Mouse (Mus musculus) c-Kit-positive CD71-negative TER-119-negative erythroid progenitor cells, embryonic 14.5 days (primary cell): ENCODE data around the gene Hunk.

Experiments
- DNase-seq: peaks from one replicate; pipeline ENCODE4 v3.0.0-alpha.2; 2013; ENCODE audit warnings: low read depth

The Hunk gene

GRCm38 (mm10) chr16:90385688-90386513 lies at the start of gene Hunk:
TSS of gene Hunk (plus strand) at chr16:90386013.
- no peak for DNase-seq

DNA sequence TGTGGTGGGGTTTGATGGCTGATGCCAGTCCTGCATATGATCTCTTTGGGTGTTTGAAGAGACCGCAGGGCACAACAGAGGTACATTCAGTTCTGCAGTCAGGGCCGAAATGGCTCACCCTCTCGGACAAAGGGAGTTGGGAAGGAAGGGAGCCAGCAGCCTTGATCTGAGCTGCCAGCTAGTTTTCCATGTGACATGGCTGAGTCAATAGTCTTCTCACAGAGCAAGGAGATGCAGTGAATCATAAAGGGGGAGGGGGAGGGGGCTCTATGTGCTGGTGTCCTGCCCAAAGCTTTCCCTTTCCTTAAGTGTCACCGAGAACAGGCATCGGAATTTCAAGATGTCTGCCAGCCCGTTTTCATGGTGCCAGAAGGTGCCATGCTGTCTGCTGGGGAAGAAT lies 46.8 kb upstream of the Hunk start:
- DNase-seq: no peak

GRCm38 (mm10) chr16:90341086-90341485 lies 44.7 kb upstream of the Hunk start:
- no peak for DNase-seq

DNA sequence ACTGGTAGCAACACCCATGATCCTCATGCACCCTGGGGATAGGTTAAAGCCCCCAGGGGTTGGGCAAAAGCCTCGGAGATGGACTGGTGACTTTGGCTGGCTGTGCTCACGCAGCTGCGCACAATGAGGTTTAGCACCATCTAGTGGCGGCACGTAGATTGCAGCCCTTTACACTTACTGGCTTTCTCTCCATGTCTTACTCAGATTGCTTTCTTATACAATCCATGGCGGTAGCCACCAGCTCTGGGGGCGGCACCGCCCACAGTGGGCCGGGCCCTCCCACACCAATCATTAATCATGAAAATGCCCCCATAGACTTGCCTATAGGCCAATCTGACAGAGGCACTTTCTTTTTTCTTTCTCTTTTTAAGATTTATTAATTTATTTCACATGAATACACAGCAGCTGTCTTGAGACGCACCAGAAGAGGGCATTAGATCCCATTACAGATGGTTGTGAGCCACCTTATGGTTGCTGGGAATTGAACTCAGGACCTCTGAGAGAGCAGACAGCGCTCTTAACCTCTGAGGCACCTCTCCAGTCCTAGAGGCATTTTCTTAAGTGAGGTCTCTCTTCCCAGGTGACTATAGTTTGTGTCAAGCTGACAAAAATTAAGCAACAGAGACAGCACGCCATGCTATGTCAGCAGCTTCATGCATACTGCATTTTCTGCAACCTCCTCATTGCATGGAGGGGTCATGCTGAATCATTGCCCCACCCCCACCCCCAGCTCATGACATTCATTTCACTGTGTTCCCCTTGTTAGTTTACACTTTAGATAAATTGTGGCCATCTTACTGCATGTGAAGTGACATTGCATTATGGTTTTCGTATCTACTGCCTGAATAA lies 35.9 kb upstream of the Hunk start:
- DNase-seq: no peak

DNA sequence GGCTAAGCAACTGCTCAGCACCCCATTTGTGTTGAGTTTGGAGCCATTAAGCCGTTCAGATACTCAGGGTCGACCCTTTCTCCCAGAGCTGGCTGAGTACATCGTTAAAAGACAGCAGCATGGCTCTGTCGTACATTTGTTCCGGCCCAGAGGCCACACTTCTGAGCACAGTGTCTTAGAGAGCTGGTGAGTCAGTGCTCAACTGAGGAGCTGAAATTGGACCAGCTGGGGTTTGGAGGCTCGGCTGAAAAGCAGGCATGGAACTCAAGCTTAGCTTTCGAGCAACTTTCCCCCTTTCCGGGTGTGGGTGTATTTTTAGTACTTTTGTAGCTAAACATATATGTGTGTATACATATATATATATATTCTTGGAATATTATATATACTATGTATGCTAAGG lies 34.1 kb upstream of the Hunk start:
- DNase-seq: no peak

DNA sequence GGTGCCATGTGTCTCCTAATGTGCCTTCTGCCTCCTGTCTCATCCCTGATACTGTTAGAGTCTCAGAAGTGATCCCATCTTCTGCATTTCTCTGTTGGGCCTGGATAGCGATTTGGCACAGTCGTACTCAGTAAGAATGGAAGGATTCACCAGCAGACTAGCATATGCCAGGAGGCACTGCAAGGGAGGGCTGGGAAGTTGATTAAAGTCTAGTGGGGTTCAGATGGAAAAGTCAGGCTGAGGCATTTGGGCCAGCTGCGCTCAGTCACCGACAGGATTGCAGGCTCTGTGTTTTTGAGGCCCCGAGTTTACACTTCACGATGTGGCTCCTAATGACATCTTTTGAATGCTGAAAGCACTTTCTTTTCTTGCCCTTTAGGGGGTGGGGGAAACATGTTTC lies 33.1 kb upstream of the Hunk start:
- no peak for DNase-seq

DNA sequence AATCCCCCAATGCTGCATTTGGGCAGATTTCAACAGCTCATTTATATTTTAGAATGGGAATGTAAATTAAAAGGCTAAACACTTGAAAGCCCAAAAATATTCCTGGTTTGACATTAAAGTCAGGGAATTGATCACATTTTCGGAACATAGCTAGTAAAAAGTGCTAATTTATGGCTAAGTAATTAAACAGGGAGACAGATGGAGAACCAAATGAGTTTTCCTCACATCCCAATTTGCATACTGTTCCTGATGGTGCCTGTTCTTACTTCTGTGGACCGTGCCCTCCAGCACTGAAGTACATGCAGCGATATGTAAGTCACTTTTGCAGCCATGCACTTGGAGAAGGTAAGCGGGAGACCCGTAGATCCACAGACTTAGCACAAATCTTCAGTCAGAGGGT lies 32.7 kb upstream of the Hunk start:
- no peak for DNase-seq

GRCm38 (mm10) chr16:90359329-90359728 lies 26.5 kb upstream of the Hunk start:
- no peak for DNase-seq

GRCm38 (mm10) chr16:90359750-90360149 lies 26.1 kb upstream of the Hunk start:
- no peak for DNase-seq

GRCm38 (mm10) chr16:90360327-90360726 lies 25.5 kb upstream of the Hunk start:
- no peak for DNase-seq

DNA sequence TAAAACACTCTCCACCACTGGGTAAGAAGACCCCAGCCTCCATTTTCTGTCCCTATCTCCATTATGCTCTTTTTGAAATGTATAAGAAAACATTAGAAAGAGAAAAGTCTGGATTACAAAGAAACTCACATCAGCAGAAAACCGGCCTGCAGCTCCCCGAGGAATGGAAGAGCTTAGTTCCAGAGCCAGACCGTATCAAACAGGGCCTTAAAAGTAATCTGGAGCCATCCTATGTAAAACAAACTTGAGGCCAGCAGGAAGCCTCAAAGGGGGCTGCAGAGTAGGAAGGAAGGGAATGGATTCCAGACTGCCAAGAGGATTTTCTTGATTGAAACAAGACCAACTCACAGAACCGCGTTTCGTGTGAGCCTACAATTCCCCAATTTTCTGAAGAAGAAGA lies 22.9 kb upstream of the Hunk start:
- DNase-seq: no peak

- DNase-seq: peak; percentile 40
These were observed 5.9 kb upstream of the Hunk start for GRCm38 (mm10) chr16:90379897-90380296.

- DNase-seq: no peak
These were observed 4.2 kb upstream of the Hunk start for GRCm38 (mm10) chr16:90381633-90382032.

- no peak for DNase-seq
These were observed 3.0 kb upstream of the Hunk start for GRCm38 (mm10) chr16:90382701-90383280.

- no peak for DNase-seq
These were observed 1.8 kb upstream of the Hunk start for GRCm38 (mm10) chr16:90384058-90384457.

- DNase-seq: no peak
These were observed 967 bp upstream of the Hunk start for GRCm38 (mm10) chr16:90384846-90385245.

- no peak for DNase-seq
These were observed 506 bp upstream of the Hunk start for GRCm38 (mm10) chr16:90385326-90385687.

GRCm38 (mm10) chr16:90386514-90387160 lies 824 bp downstream of the Hunk start:
- no peak for DNase-seq

DNA sequence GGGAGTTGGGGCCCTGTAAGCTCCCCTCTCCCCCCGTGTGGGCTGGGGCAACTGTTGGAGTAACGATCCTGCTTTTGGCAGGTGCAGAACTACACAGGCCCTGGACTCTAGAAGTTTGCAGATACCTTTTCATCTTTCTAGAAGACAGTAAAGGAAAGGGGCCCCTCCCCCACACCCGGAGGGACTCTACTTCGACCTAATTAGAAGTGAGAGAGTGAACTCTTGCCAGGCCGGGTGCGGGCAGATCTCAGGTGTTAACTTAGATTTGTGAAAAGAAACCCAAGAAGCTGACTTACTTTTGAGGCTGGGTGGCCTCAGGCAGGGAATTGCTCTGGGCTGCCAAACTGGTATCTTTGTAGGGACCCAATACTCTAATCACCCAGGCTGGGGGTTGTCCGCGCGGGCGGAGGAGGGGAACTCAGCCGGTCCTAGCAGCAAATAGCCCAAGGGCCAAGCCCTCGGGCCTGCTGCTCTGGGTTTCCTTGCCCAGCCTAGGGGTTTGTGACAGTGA lies 1.4 kb downstream of the Hunk start:
- no peak for DNase-seq

DNA sequence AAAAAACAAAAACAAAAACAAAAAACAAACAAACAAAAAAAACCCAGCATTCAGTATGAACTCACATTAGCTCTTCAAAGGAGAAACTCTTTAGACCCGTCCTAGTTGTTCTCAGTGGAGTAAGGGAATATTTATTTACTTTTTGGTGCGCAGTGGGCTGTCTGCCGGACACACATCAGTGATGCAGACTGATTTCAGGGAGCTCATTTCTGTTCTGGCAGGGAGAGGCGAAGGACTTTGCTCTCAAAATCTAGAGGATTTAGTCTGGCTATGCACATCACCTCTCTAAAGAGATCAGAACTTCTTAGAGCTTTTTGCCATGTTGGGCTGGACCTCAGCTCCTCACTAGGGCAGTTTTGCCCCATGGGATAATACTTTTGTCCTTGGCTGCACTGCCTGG lies 2.1 kb downstream of the Hunk start:
- no peak for DNase-seq

- no peak for DNase-seq
These were observed 3.4 kb downstream of the Hunk start for GRCm38 (mm10) chr16:90389103-90389750.

GRCm38 (mm10) chr16:90390731-90391130 lies 4.9 kb downstream of the Hunk start:
- DNase-seq: no peak
